Mouse (Mus musculus) hindbrain, embryonic 15.5 days (tissue): Measurements from ENCODE around the gene Kcnj10. TPM values are rescaled to one million over a fixed set of nuclear protein-coding genes. Genes with fewer than 3 reads are reported as not detected.

Experiments
- ATAC-seq: fragments of 200-750 bp; cut with Nextera tagmentation; 2 replicates; pipeline ENCODE4 v1.8.0; 2017; ENCODE audit warnings: low read depth, moderate number of reproducible peaks, moderate TSS enrichment; ENCODE audit not compliant: low FRiP score
- H3K27ac ChIP-seq: fragments of 300-500 bp; sonication (generic); replicated peaks from 2 replicates; pipeline ENCODE4 v1.5.1; 2015; ENCODE audit warnings: mild to moderate bottlenecking, inconsistent platforms
- H3K27me3 ChIP-seq: fragments of 300-500 bp; sonication (generic); 2 replicates; pipeline ENCODE4 v1.6.1; 2015; ENCODE audit warnings: control low read depth, inconsistent platforms
- H3K36me3 ChIP-seq: fragments of 300-500 bp; sonication (generic); 2 replicates; pipeline ENCODE4 v1.6.1; 2015; ENCODE audit warnings: control low read depth, inconsistent platforms
- H3K4me1 ChIP-seq: fragments of 300-500 bp; sonication (generic); replicated peaks from 2 replicates; pipeline ENCODE4 v1.6.1; 2015; ENCODE audit warnings: control low read depth, inconsistent platforms
- H3K4me2 ChIP-seq: fragments of 300-500 bp; sonication (generic); 2 replicates; pipeline ENCODE4 v1.6.1; 2015; ENCODE audit warnings: moderate library complexity, mild to moderate bottlenecking, inconsistent platforms
- H3K4me3 ChIP-seq: fragments of 300-500 bp; sonication (generic); 2 replicates; pipeline ENCODE4 v1.5.1; 2015; ENCODE audit warnings: mild to moderate bottlenecking, inconsistent platforms
- H3K9ac ChIP-seq: fragments of 300-500 bp; sonication (generic); 2 replicates; pipeline ENCODE4 v1.6.1; 2015; ENCODE audit warnings: inconsistent platforms
- H3K9me3 ChIP-seq: fragments of 300-500 bp; sonication (generic); 2 replicates; pipeline ENCODE4 v1.6.1; 2016; ENCODE audit warnings: control low read depth, inconsistent platforms
- WGBS: fragments of 180-500 bp; shearing (Covaris S2); methylation state at CpG from one replicate; pipeline ENCODE4 v1.1.7; 2015; 5-methylcytosine and 5-hydroxymethylcytosine counted together
- polyA plus RNA-seq: library from polyadenylated mRNA; unstranded; fragments of >200 nt; fragmentation: Nextera tagmentation; extraction: Ambion mirVana; gene quantifications from 2 replicates; pipeline ENCODE4 v1.2.1, GENCODE M21; 2015

The Kcnj10 gene
- polyA plus RNA-seq, 1 experiment from 2014 or later, result 3.0 TPM

GRCm38 (mm10) chr1:172325680-172326535, 15.1 kb upstream of the Kcnj10 start:
- H3K27ac ChIP-seq, result peak overlapping the region; percentile 30; the same call in 1 of the 2 replicates
- 21% methylated on average over 87 of the region's 94 CpGs for WGBS
- ATAC-seq, result peak; percentile 73
- peaks cover 33% of the 10 kb centered on the region for H3K4me1 ChIP-seq
- H3K27me3 ChIP-seq, result no peaks in the 10 kb centered on the region
- H3K9me3 ChIP-seq, result no peaks in the 10 kb centered on the region
- peak overlapping the region; percentile 45 for H3K9ac ChIP-seq
- peak overlapping the region; percentile 87 for H3K4me2 ChIP-seq
- peak overlapping the region; percentile 50 for H3K4me3 ChIP-seq
- no peaks in the 10 kb centered on the region for H3K36me3 ChIP-seq

- no peak overlapping the region for H3K27ac ChIP-seq
- peak overlapping the region; percentile 87 for H3K4me2 ChIP-seq
- H3K4me1 ChIP-seq, result peaks cover 33% of the 10 kb centered on the region
- H3K4me3 ChIP-seq, result peak overlapping the region; percentile 50
- no peaks in the 10 kb centered on the region for H3K9me3 ChIP-seq
- no peak for ATAC-seq
- H3K9ac ChIP-seq, result peak overlapping the region; percentile 45; the same call in 1 of the 2 replicates
- H3K27me3 ChIP-seq, result no peaks in the 10 kb centered on the region
- WGBS, result 63% methylated on average over 11 of the region's 11 CpGs
- H3K36me3 ChIP-seq, result no peaks in the 10 kb centered on the region
These were observed 14.3 kb upstream of the Kcnj10 start for GRCm38 (mm10) chr1:172326684-172327083.

GRCm38 (mm10) chr1:172327206-172328001, 13.6 kb upstream of the Kcnj10 start:
- H3K4me2 ChIP-seq, result no peak overlapping the region
- no peak for ATAC-seq
- no peak overlapping the region for H3K9ac ChIP-seq

GRCm38 (mm10) chr1:172328041-172328440, 13.0 kb upstream of the Kcnj10 start:
- WGBS, result 83% methylated on average over 3 of the region's 3 CpGs
- Histone ChIP-seq H3K36me3 (no peaks in the 10 kb centered on the region), H3K4me2 (peak overlapping the region; percentile 59), H3K9ac (no peak overlapping the region), H3K4me1 (peaks cover 33% of the 10 kb centered on the region), H3K4me3 (no peak overlapping the region), H3K9me3 (no peaks in the 10 kb centered on the region), H3K27ac (no peak overlapping the region), H3K27me3 (no peaks in the 10 kb centered on the region)
- ATAC-seq, result no peak

More at GRCm38 (mm10) chr1:172327206-172328001, 13.6 kb upstream of the Kcnj10 start:
- Histone ChIP-seq H3K9me3 (no peaks in the 10 kb centered on the region), H3K4me1 (peaks cover 33% of the 10 kb centered on the region), H3K4me3 (no peak overlapping the region), H3K36me3 (no peaks in the 10 kb centered on the region), H3K27me3 (no peaks in the 10 kb centered on the region), H3K27ac (no peak overlapping the region)
- 92% methylated on average over 16 of the region's 16 CpGs for WGBS

- Histone ChIP-seq H3K4me1 (peaks cover 33% of the 10 kb centered on the region), H3K9ac (0 out of 2 replicates have a peak overlapping the region, but pooled peaks have one; percentile 10), H3K27ac (no peak overlapping the region), H3K36me3 (no peaks in the 10 kb centered on the region), H3K9me3 (no peaks in the 10 kb centered on the region), H3K27me3 (no peaks in the 10 kb centered on the region), H3K4me3 (peak overlapping the region; percentile 35), H3K4me2 (peak overlapping the region; percentile 59)
- ATAC-seq, result no peak
- WGBS, result 83% methylated on average over 7 of the region's 7 CpGs
These were observed 12.5 kb upstream of the Kcnj10 start for GRCm38 (mm10) chr1:172328461-172328860.

- Histone ChIP-seq H3K27me3 (no peaks in the 10 kb centered on the region), H3K4me2 (peak within 1 kb of the TSS; percentile 59), H3K27ac (peak within 1 kb of the TSS; percentile 57), H3K36me3 (no peaks in the 10 kb centered on the region), H3K9me3 (no peaks in the 10 kb centered on the region), H3K4me1 (peaks cover 33% of the 10 kb centered on the region), H3K4me3 (peak within 1 kb of the TSS; percentile 35), H3K9ac (peak within 1 kb of the TSS; percentile 10; the same call in 1 of the 2 replicates)
- WGBS, result 15% methylated on average over 9 of the region's 9 CpGs
- peak; percentile 89 for ATAC-seq
These were observed 11.9 kb upstream of the Kcnj10 start, which contains the start of gene Kcnj9 for GRCm38 (mm10) chr1:172329131-172329530. Kcnj9 (minus strand) TSS chr1:172329318.

- 0 out of 2 replicates have a peak overlapping the region, but pooled peaks have one; percentile 10 for H3K9ac ChIP-seq
- H3K36me3 ChIP-seq, result no peaks in the 10 kb centered on the region
- no peaks in the 10 kb centered on the region for H3K27me3 ChIP-seq
- 0 out of 2 replicates have a peak, but pooled peaks have one; percentile 12 for ATAC-seq
- H3K4me3 ChIP-seq, result peak overlapping the region; percentile 35; the same call in 1 of the 2 replicates
- peak overlapping the region; percentile 59 for H3K4me2 ChIP-seq
- no peaks in the 10 kb centered on the region for H3K9me3 ChIP-seq
- H3K4me1 ChIP-seq, result peaks cover 30% of the 10 kb centered on the region
- H3K27ac ChIP-seq, result no peak overlapping the region; the same call in 1 of the 2 replicates
- 72% methylated on average over 6 of the region's 6 CpGs for WGBS
These were observed 11.4 kb upstream of the Kcnj10 start for GRCm38 (mm10) chr1:172329616-172330015.

GRCm38 (mm10) chr1:172331422-172331947, 9.5 kb upstream of the Kcnj10 start:
- H3K4me1 ChIP-seq, result peaks cover 19% of the 10 kb centered on the region
- H3K9me3 ChIP-seq, result no peaks in the 10 kb centered on the region
- H3K27ac ChIP-seq, result no peak overlapping the region
- no peak overlapping the region for H3K4me2 ChIP-seq
- H3K27me3 ChIP-seq, result no peaks in the 10 kb centered on the region
- H3K9ac ChIP-seq, result no peak overlapping the region
- ATAC-seq, result no peak
- WGBS, result 56% methylated on average over 8 of the region's 8 CpGs
- no peak overlapping the region for H3K4me3 ChIP-seq
- no peaks in the 10 kb centered on the region for H3K36me3 ChIP-seq

GRCm38 (mm10) chr1:172332925-172333324, 8.1 kb upstream of the Kcnj10 start:
- Histone ChIP-seq H3K4me2 (no peak overlapping the region), H3K9me3 (no peaks in the 10 kb centered on the region), H3K9ac (no peak overlapping the region), H3K27me3 (no peaks in the 10 kb centered on the region), H3K27ac (no peak overlapping the region), H3K4me3 (no peak overlapping the region), H3K4me1 (peaks cover 20% of the 10 kb centered on the region), H3K36me3 (no peaks in the 10 kb centered on the region)
- WGBS, result 90% methylated on average over 2 of the region's 2 CpGs
- no peak for ATAC-seq

- no peak overlapping the region for H3K4me2 ChIP-seq
- no peaks in the 10 kb centered on the region for H3K9me3 ChIP-seq
- peaks cover 19% of the 10 kb centered on the region for H3K4me1 ChIP-seq
- H3K9ac ChIP-seq, result no peak overlapping the region
- H3K27ac ChIP-seq, result no peak overlapping the region
- no peaks in the 10 kb centered on the region for H3K27me3 ChIP-seq
- H3K4me3 ChIP-seq, result no peak overlapping the region
- no peaks in the 10 kb centered on the region for H3K36me3 ChIP-seq
- no peak for ATAC-seq
- 18% methylated on average over 3 of the region's 3 CpGs for WGBS
These were observed 7.5 kb upstream of the Kcnj10 start for GRCm38 (mm10) chr1:172333512-172333911.

GRCm38 (mm10) chr1:172335804-172336203, 5.2 kb upstream of the Kcnj10 start:
- no peak overlapping the region for H3K4me3 ChIP-seq
- no peak overlapping the region for H3K27ac ChIP-seq
- H3K36me3 ChIP-seq, result no peaks in the 10 kb centered on the region
- H3K4me2 ChIP-seq, result no peak overlapping the region
- H3K27me3 ChIP-seq, result 0 out of 2 replicates have a peak, but pooled peaks cover 2% of the 10 kb centered on the region
- H3K9me3 ChIP-seq, result no peaks in the 10 kb centered on the region
- peaks cover 10% of the 10 kb centered on the region for H3K4me1 ChIP-seq
- WGBS, result 80% methylated on average over 15 of the region's 15 CpGs
- no peak for ATAC-seq
- no peak overlapping the region for H3K9ac ChIP-seq
